Mouse (Mus musculus) CH12.LX (cell line): ENCODE measurements around the gene Unc119b. TPM values are rescaled to one million over a fixed set of nuclear protein-coding genes. Genes with fewer than 3 reads are reported as not detected.
A peak's percentile ranks its signal among the peaks of the same experiment; 100 is the strongest.

Source experiments
- DNase-seq: peaks from one replicate; pipeline ENCODE4 v3.0.0-alpha.2; 2013; ENCODE audit errors: extremely low read depth
- H3K27ac ChIP-seq: 2 replicates; pipeline ENCODE4 v1.5.1; 2012; ENCODE audit warnings: low read depth, mild to moderate bottlenecking, control low read depth, moderate library complexity; ENCODE audit not compliant: insufficient read depth
- H3K27me3 ChIP-seq: replicated peaks from 2 replicates; pipeline ENCODE3; 2012; ENCODE audit warnings: inconsistent platforms
- H3K36me3 ChIP-seq, 2 experiments: replicated peaks in 1 of 2; 2 replicates each; pipeline versions ENCODE3 to v1.6.1; 2012; ENCODE audit warnings: inconsistent platforms in 1 of 2, low read length in 1 of 2, mild to moderate bottlenecking in 1 of 2, mixed read lengths in 1 of 2, moderate library complexity in 1 of 2; ENCODE audit not compliant: control insufficient read depth in 1 of 2, insufficient read depth in 1 of 2
- H3K4me1 ChIP-seq, 2 experiments: 2 replicates each; pipeline ENCODE4 v1.6.1; 2012; ENCODE audit warnings: inconsistent platforms in 1 of 2, moderate library complexity in 1 of 2; ENCODE audit not compliant: insufficient read depth in 2 of 2, control insufficient read depth in 1 of 2
- H3K4me2 ChIP-seq: 2 replicates; pipeline ENCODE4 v1.6.1; 2012; ENCODE audit warnings: low read depth, mild to moderate bottlenecking, control low read depth; ENCODE audit not compliant: poor library complexity, insufficient read depth, severe bottlenecking
- H3K4me3 ChIP-seq, 3 experiments: fragments of 150-350 bp in 1 of 3; sonication (generic) in 1 of 3; replicated peaks in 1 of 3; 2 replicates each; pipeline versions ENCODE3 to v1.5.1; 2011 to 2012; ENCODE audit warnings: low read depth in 2 of 3, low read length in 2 of 3, mild to moderate bottlenecking in 2 of 3, moderate library complexity in 2 of 3, control low read depth in 1 of 3, improper control_type of control experiment in 1 of 3, inconsistent platforms in 1 of 3, mixed read lengths in 1 of 3; ENCODE audit not compliant: poor library complexity in 1 of 3
- H3K79me2 ChIP-seq: replicated peaks from 2 replicates; pipeline ENCODE4 v1.6.1; 2012; ENCODE audit warnings: mild to moderate bottlenecking, moderate library complexity; ENCODE audit not compliant: control insufficient read depth, poor library complexity, insufficient read depth, severe bottlenecking; ENCODE audit errors: extremely low read depth
- H3K9ac ChIP-seq: 2 replicates; pipeline ENCODE4 v1.6.1; 2012; ENCODE audit warnings: low read depth, mild to moderate bottlenecking, control low read depth, moderate library complexity; ENCODE audit not compliant: insufficient read depth
- H3K9me3 ChIP-seq: replicated peaks from 2 replicates; pipeline ENCODE3; 2012; ENCODE audit warnings: low read length, inconsistent platforms, mixed read lengths
- BHLHE40 ChIP-seq: IDR thresholded peaks from 2 replicates; pipeline ENCODE4 v1.6.1; 2011; ENCODE audit warnings: mild to moderate bottlenecking, low read depth, low read length, improper control_type of control experiment
- CHD2 ChIP-seq: IDR thresholded peaks from 2 replicates; pipeline ENCODE4 v1.6.1; 2011; ENCODE audit warnings: low read length, improper control_type of control experiment
- CTCF ChIP-seq, 2 experiments: IDR thresholded peaks in 1 of 2; conservative IDR thresholded peaks in 1 of 2; 2 replicates each; pipeline ENCODE4 v1.5.1; 2011 to 2012; ENCODE audit warnings: low read depth in 2 of 2, low read length in 2 of 2, improper control_type of control experiment in 1 of 2, inconsistent platforms in 1 of 2, mild to moderate bottlenecking in 1 of 2, moderate library complexity in 1 of 2
- E2F4 ChIP-seq: IDR thresholded peaks from 2 replicates; pipeline ENCODE4 v1.6.1; 2011; ENCODE audit warnings: low read depth, low read length, improper control_type of control experiment; ENCODE audit not compliant: insufficient replicate concordance
- ELF1 ChIP-seq: IDR thresholded peaks from 2 replicates; pipeline ENCODE4 v1.6.1; 2014; ENCODE audit warnings: low read depth, mild to moderate bottlenecking, inconsistent platforms, low read length, improper control_type of control experiment
- EP300 ChIP-seq: IDR thresholded peaks from 2 replicates; pipeline ENCODE4 v1.6.1; 2011; ENCODE audit warnings: low read length, improper control_type of control experiment
- ETS1 ChIP-seq: conservative IDR thresholded peaks from 2 replicates; pipeline ENCODE4 v1.6.1; 2012; ENCODE audit warnings: low read depth, mild to moderate bottlenecking, inconsistent platforms, low read length, improper control_type of control experiment, moderate library complexity
- GABPA ChIP-seq: IDR thresholded peaks from 2 replicates; pipeline ENCODE4 v1.6.1; 2012; ENCODE audit warnings: low read depth, low read length, improper control_type of control experiment, inconsistent platforms; ENCODE audit not compliant: insufficient replicate concordance
- HCFC1 ChIP-seq: IDR thresholded peaks from 2 replicates; pipeline ENCODE4 v1.6.1; 2012; ENCODE audit warnings: low read depth, mild to moderate bottlenecking, inconsistent platforms, low read length, improper control_type of control experiment
- IRF4 ChIP-seq: IDR thresholded peaks from 2 replicates; pipeline ENCODE4 v1.6.1; 2014; ENCODE audit warnings: low read depth, mild to moderate bottlenecking, inconsistent platforms, low read length, improper control_type of control experiment
- JUN ChIP-seq: IDR thresholded peaks from 2 replicates; pipeline ENCODE4 v1.6.1; 2011; ENCODE audit warnings: low read depth, mild to moderate bottlenecking, low read length, improper control_type of control experiment, moderate library complexity; ENCODE audit not compliant: insufficient read depth
- JUND ChIP-seq: conservative IDR thresholded peaks from 2 replicates; pipeline ENCODE4 v1.6.1; 2011; ENCODE audit warnings: low read depth, low read length, improper control_type of control experiment
- KAT2A ChIP-seq: IDR thresholded peaks from 2 replicates; pipeline ENCODE4 v1.6.1; 2012; ENCODE audit warnings: low read length, improper control_type of control experiment, inconsistent platforms; ENCODE audit not compliant: insufficient replicate concordance
- MAFK ChIP-seq: IDR thresholded peaks from 2 replicates; pipeline ENCODE4 v1.6.1; 2011; ENCODE audit warnings: low read length, improper control_type of control experiment; ENCODE audit not compliant: insufficient replicate concordance
- MAX ChIP-seq: IDR thresholded peaks from 2 replicates; pipeline ENCODE4 v1.6.1; 2011; ENCODE audit warnings: low read length, improper control_type of control experiment
- MAZ ChIP-seq: IDR thresholded peaks from 2 replicates; pipeline ENCODE4 v1.6.1; 2012; ENCODE audit warnings: low read depth, mild to moderate bottlenecking, inconsistent platforms, low read length, improper control_type of control experiment, moderate library complexity
- MEF2A ChIP-seq: IDR thresholded peaks from 2 replicates; pipeline ENCODE4 v1.6.1; 2014; ENCODE audit warnings: low read depth, mild to moderate bottlenecking, inconsistent platforms, low read length, improper control_type of control experiment, borderline replicate concordance
- MXI1 ChIP-seq: IDR thresholded peaks from 2 replicates; pipeline ENCODE4 v1.6.1; 2011; ENCODE audit warnings: mild to moderate bottlenecking, low read depth, low read length, improper control_type of control experiment
- MYC ChIP-seq: IDR thresholded peaks from 2 replicates; pipeline ENCODE4 v1.6.1; 2011; ENCODE audit warnings: low read depth, mild to moderate bottlenecking, improper control_type of control experiment, low read length
- NELFE ChIP-seq: IDR thresholded peaks from 2 replicates; pipeline ENCODE4 v1.6.1; 2011; ENCODE audit warnings: low read depth, low read length, improper control_type of control experiment
- NRF1 ChIP-seq: IDR thresholded peaks from 2 replicates; pipeline ENCODE4 v1.6.1; 2014; ENCODE audit warnings: low read depth, mild to moderate bottlenecking, inconsistent platforms, low read length, improper control_type of control experiment, moderate library complexity
- PAX5 ChIP-seq: IDR thresholded peaks from 2 replicates; pipeline ENCODE4 v1.6.1; 2012; ENCODE audit warnings: low read length, inconsistent platforms, mixed read lengths
- POLR2A ChIP-seq: IDR thresholded peaks from 2 replicates; pipeline ENCODE4 v1.6.1; 2011; ENCODE audit warnings: low read depth, mild to moderate bottlenecking, improper control_type of control experiment, low read length
- POLR2AphosphoS2 ChIP-seq: IDR thresholded peaks from 2 replicates; pipeline ENCODE4 v1.6.1; 2011; ENCODE audit warnings: low read depth, low read length, improper control_type of control experiment
- RAD21 ChIP-seq: IDR thresholded peaks from 2 replicates; pipeline ENCODE4 v1.6.1; 2011; ENCODE audit warnings: low read depth, mild to moderate bottlenecking, low read length, improper control_type of control experiment, moderate library complexity
- RCOR1 ChIP-seq: conservative IDR thresholded peaks from 2 replicates; pipeline ENCODE4 v1.6.1; 2012; ENCODE audit warnings: low read depth, mild to moderate bottlenecking, inconsistent platforms, low read length, improper control_type of control experiment
- SIN3A ChIP-seq: IDR thresholded peaks from 2 replicates; pipeline ENCODE4 v1.6.1; 2012; ENCODE audit warnings: low read length, improper control_type of control experiment, inconsistent platforms
- SMC3 ChIP-seq: IDR thresholded peaks from 2 replicates; pipeline ENCODE4 v1.6.1; 2011; ENCODE audit warnings: low read depth, low read length, improper control_type of control experiment
- TBP ChIP-seq: conservative IDR thresholded peaks from 2 replicates; pipeline ENCODE4 v1.6.1; 2011; ENCODE audit warnings: low read depth, low read length, improper control_type of control experiment
- TCF12 ChIP-seq: IDR thresholded peaks from 2 replicates; pipeline ENCODE4 v1.6.1; 2014; ENCODE audit warnings: low read depth, mild to moderate bottlenecking, inconsistent platforms, low read length, improper control_type of control experiment
- UBTF ChIP-seq: IDR thresholded peaks from 2 replicates; pipeline ENCODE4 v1.6.1; 2012; ENCODE audit warnings: low read depth, mild to moderate bottlenecking, inconsistent platforms, low read length, improper control_type of control experiment, moderate library complexity
- USF1 ChIP-seq: IDR thresholded peaks from 2 replicates; pipeline ENCODE4 v1.6.1; 2014; ENCODE audit warnings: low read depth, mild to moderate bottlenecking, inconsistent platforms, low read length, improper control_type of control experiment
- USF2 ChIP-seq: conservative IDR thresholded peaks from 2 replicates; pipeline ENCODE4 v1.6.1; 2011; ENCODE audit warnings: low read depth, low read length, improper control_type of control experiment
- ZC3H11A ChIP-seq: IDR thresholded peaks from 2 replicates; pipeline ENCODE4 v1.6.1; 2012; ENCODE audit warnings: low read depth, mild to moderate bottlenecking, inconsistent platforms, low read length, improper control_type of control experiment
- ZKSCAN1 ChIP-seq: IDR thresholded peaks from 2 replicates; pipeline ENCODE4 v1.6.1; 2012; ENCODE audit warnings: low read depth, inconsistent platforms, low read length, improper control_type of control experiment, borderline replicate concordance
- ZMIZ1 ChIP-seq: IDR thresholded peaks from 2 replicates; pipeline ENCODE4 v1.6.1; 2012; ENCODE audit warnings: low read depth, mild to moderate bottlenecking, inconsistent platforms, low read length, improper control_type of control experiment
- ZNF384 ChIP-seq: IDR thresholded peaks from 2 replicates; pipeline ENCODE4 v1.6.1; 2012; ENCODE audit warnings: low read depth, low read length, improper control_type of control experiment, inconsistent platforms
- dilution Hi-C: fragments of 300-500 bp; cut with MboI; formaldehyde crosslinking; loops from 2 replicates; pipeline ENCODE4 v1.14.3; 2020; ENCODE audit warnings: low sequenced_read_pairs; ENCODE audit not compliant: extremely low pct_unique_long_range_greater_than_20kb, extremely low pct_ligation_motif_present
- in situ Hi-C: fragments of 300-500 bp; cut with MboI; formaldehyde crosslinking; loops from 3 replicates; pipeline ENCODE4 v1.14.3; 2019; ENCODE audit warnings: low sequenced_read_pairs, low pct_ligation_motif_present, low pct_unique_long_range_greater_than_20kb, mixed read lengths
- polyA plus RNA-seq: library from polyadenylated mRNA; unstranded; fragments of >175 nt; gene quantifications from 2 replicates; pipeline ENCODE4 v1.2.1, GENCODE M21; 2012; ENCODE audit warnings: low read depth; ENCODE audit not compliant: insufficient read length
- total RNA-seq, 2 experiments: library from RNA; depleted of rRNA; stranded (reverse); fragments of 300-350 nt in 1 of 2; fragments of >200 nt in 1 of 2; gene quantifications; 2 replicates each; pipeline ENCODE4 v1.2.3; 2012 to 2014

Unc119b gene
- total and polyA plus RNA-seq, 3 experiments = 13.3 to 22.6 (median 18.4) TPM

- peaks cover 3 to 19% of the 10 kb centered on the region in 2 experiments for H3K36me3 ChIP-seq
- dilution Hi-C loops (no loop called here), in situ Hi-C loops (no loop called here)
- H3K9me3 ChIP-seq = no peaks in the 10 kb centered on the region
- peak within 1 kb of the TSS; percentile 73 for H3K27ac ChIP-seq
- peak within 1 kb of the TSS; percentile 95 for H3K9ac ChIP-seq
- DNase-seq = peak; percentile 97
- H3K4me3 ChIP-seq = peak within 1 kb of the TSS; percentile 91 to 98 (median 97)
- no peaks in the 10 kb centered on the region for H3K27me3 ChIP-seq
- peak within 1 kb of the TSS; percentile 94 for H3K4me2 ChIP-seq
- H3K79me2 ChIP-seq = peaks cover 46% of the 10 kb centered on the region
- peaks cover 12 to 54% of the 10 kb centered on the region in 2 experiments for H3K4me1 ChIP-seq
- TF ChIP-seq ETS1 = 0 out of 2 replicates have a peak, but pooled peaks have one; percentile 25
- peak; percentile 61; the same call in 1 of the 2 replicates for TF ChIP-seq MYC
- no peak for TF ChIP-seq USF2
- peak; percentile 57 for TF ChIP-seq ZMIZ1
- peak; percentile 83 for TF ChIP-seq CHD2
- TF ChIP-seq MAZ = peak; percentile 93
- peak; percentile 87 for TF ChIP-seq HCFC1
- TF ChIP-seq KAT2A = no peak; the same call in 1 of the 2 replicates
- peak; percentile 31; the same call in 1 of the 2 replicates for TF ChIP-seq BHLHE40
- TF ChIP-seq USF1 = no peak; the same call in 1 of the 2 replicates
- TF ChIP-seq SMC3 = no peak
- peak; percentile 44; the same call in 1 of the 2 replicates for TF ChIP-seq NRF1
- peak; percentile 83 for TF ChIP-seq POLR2A
- TF ChIP-seq IRF4 = peak; percentile 76
- TF ChIP-seq SIN3A = peak; percentile 89
- TF ChIP-seq ELF1 = peak; percentile 95
- TF ChIP-seq MEF2A = peak; percentile 80
- peak; percentile 20; the same call in 1 of the 2 replicates for TF ChIP-seq UBTF
- TF ChIP-seq E2F4 = no peak
- no peak for TF ChIP-seq EP300
- TF ChIP-seq ZNF384 = no peak
- TF ChIP-seq RCOR1 = no peak
- TF ChIP-seq ZKSCAN1 = no peak
- TF ChIP-seq POLR2AphosphoS2 = peak; percentile 63; the same call in 1 of the 2 replicates
- 0 out of 2 replicates have a peak, but pooled peaks have one; percentile 5 for TF ChIP-seq MAFK
- no peak for TF ChIP-seq TBP
- no peak for TF ChIP-seq RAD21
- TF ChIP-seq GABPA = no peak; the same call in 1 of the 2 replicates
- TF ChIP-seq CTCF (conservative IDR thresholded peaks at IDR 0.05 in 1 of 2, IDR thresholded peaks at IDR 0.05 in 1 of 2; ENCODE audit: low read depth in 2 of 2, low read length in 2 of 2) = no peak
- no peak for TF ChIP-seq JUN
- no peak for TF ChIP-seq PAX5
- TF ChIP-seq TCF12 = peak; percentile 60
- peak; percentile 80; the same call in 1 of the 2 replicates for TF ChIP-seq MAX
- no peak for TF ChIP-seq JUND
- TF ChIP-seq MXI1 = peak; percentile 81
- TF ChIP-seq NELFE = peak; percentile 79
- no peak for TF ChIP-seq ZC3H11A
Observed at GRCm38 (mm10) chr5:115158040-115158983, 23.5 kb upstream of the Unc119b start, which contains the start of gene Mlec. Gene Mlec (minus strand): TSS chr5:115158179.
